Mouse (Mus musculus): Measurements from ENCODE around the gene Gm12790. TPM values are rescaled to one million over a fixed set of nuclear protein-coding genes. Genes with fewer than 3 reads are reported as not detected.

Gene Gm12790
- not detected for polyA plus RNA-seq (2014; fragmentation: Illumina TruSeq; extraction: RNeasy Lipid Tissue Mini Kit (QIAGEN cat#74804); ENCODE audit: low read depth, low replicate concordance)

GRCm38 (mm10) chr4:101980949-101981348 lies at the start of gene Gm12790:
Gene Gm12790, minus strand, starts transcription at chr4:101981049.

DNA sequence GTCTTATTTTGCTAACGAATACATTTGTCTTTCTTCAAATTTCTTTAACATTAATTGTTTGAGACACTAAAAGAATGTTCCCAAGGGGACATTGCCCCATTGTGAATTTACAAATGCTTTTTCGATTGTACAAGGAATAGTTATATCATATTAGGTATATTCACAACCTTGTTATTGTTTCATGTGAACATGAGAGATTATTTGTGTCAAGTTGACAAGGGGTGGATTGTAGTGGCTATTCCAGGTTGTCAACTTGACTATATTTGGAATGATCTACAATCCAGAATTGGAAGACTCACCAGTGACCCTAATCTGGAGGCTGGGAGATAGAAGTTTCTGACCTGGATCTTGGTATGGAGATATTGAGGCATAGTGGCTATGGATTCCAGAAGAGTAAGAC lies 5.5 kb upstream of the Gm12790 start, which contains the start of gene Gm12789:
TSS of gene Gm12789 (plus strand) at position 301 of the 400 bp plus-strand sequence.

GRCm38 (mm10) chr4:101940107-101940506 lies 40.7 kb downstream of the Gm12790 start, which contains the start of gene Gm12794:
Gene Gm12794, plus strand, starts transcription at chr4:101940407.

Other genes with a start within 250 kb of the Gm12790 start
- gene B020004J07Rik, start 137.0 kb downstream of the Gm12790 start, polyA plus RNA-seq (2014; fragmentation: Illumina TruSeq; extraction: RNeasy Lipid Tissue Mini Kit (QIAGEN cat#74804); ENCODE audit: low read depth, low replicate concordance) = not detected
- not detected for gene C130073F10Rik, start 87.3 kb downstream of the Gm12790 start, polyA plus RNA-seq (2014; fragmentation: Illumina TruSeq; extraction: RNeasy Lipid Tissue Mini Kit (QIAGEN cat#74804); ENCODE audit: low read depth, low replicate concordance)
- not detected for gene Gm12800, start 71.9 kb downstream of the Gm12790 start, polyA plus RNA-seq (2014; fragmentation: Illumina TruSeq; extraction: RNeasy Lipid Tissue Mini Kit (QIAGEN cat#74804); ENCODE audit: low read depth, low replicate concordance)
- not detected for gene Gm12794, start 40.6 kb downstream of the Gm12790 start, polyA plus RNA-seq (2014; fragmentation: Illumina TruSeq; extraction: RNeasy Lipid Tissue Mini Kit (QIAGEN cat#74804); ENCODE audit: low read depth, low replicate concordance)
- gene Gm12789, start 5.6 kb upstream of the Gm12790 start, polyA plus RNA-seq (2014; fragmentation: Illumina TruSeq; extraction: RNeasy Lipid Tissue Mini Kit (QIAGEN cat#74804); ENCODE audit: low read depth, low replicate concordance) = not detected
- gene Pde4b, start 106.5 kb upstream of the Gm12790 start, polyA plus RNA-seq (2014; fragmentation: Illumina TruSeq; extraction: RNeasy Lipid Tissue Mini Kit (QIAGEN cat#74804); ENCODE audit: low read depth, low replicate concordance) = 30.9 TPM

Measured in heart, adult 10 weeks (tissue).